Mouse (Mus musculus) kidney, postnatal 0 days (tissue): ENCODE measurements around the gene Matn1. TPM values are rescaled to one million over a fixed set of nuclear protein-coding genes. Genes with fewer than 3 reads are reported as not detected.

ENCODE experiments used
- ATAC-seq: fragments of 200-750 bp; cut with Nextera tagmentation; replicated peaks from 2 replicates; pipeline ENCODE4 v1.8.0; 2017; ENCODE audit warnings: low read depth, moderate number of reproducible peaks, moderate TSS enrichment, moderate library complexity; ENCODE audit not compliant: low FRiP score
- DNase-seq: peaks from one replicate; pipeline ENCODE4 v3.0.0-alpha.2; 2016; ENCODE audit warnings: low spot score
- H3K27ac ChIP-seq: fragments of 300-500 bp; sonication (generic); 2 replicates; pipeline ENCODE4 v1.5.1; 2014; ENCODE audit warnings: mild to moderate bottlenecking
- H3K27me3 ChIP-seq: fragments of 300-500 bp; sonication (generic); 2 replicates; pipeline ENCODE4 v1.6.1; 2014; ENCODE audit warnings: low read length, mixed read lengths; ENCODE audit not compliant: insufficient read depth
- H3K36me3 ChIP-seq: fragments of 300-500 bp; sonication (generic); 2 replicates; pipeline ENCODE4 v1.6.1; 2014; ENCODE audit warnings: low read length, mixed read lengths; ENCODE audit not compliant: insufficient read depth
- H3K4me1 ChIP-seq: fragments of 300-500 bp; sonication (generic); replicated peaks from 2 replicates; pipeline ENCODE4 v1.6.1; 2014; ENCODE audit warnings: antibody characterized with exemption, low read length, mixed read lengths; ENCODE audit not compliant: insufficient read depth
- H3K4me2 ChIP-seq: fragments of 300-500 bp; sonication (generic); 2 replicates; pipeline ENCODE4 v1.6.1; 2014; ENCODE audit warnings: mild to moderate bottlenecking, low read length, moderate library complexity, mixed read lengths
- H3K4me3 ChIP-seq: fragments of 300-500 bp; sonication (generic); replicated peaks from 2 replicates; pipeline ENCODE4 v1.5.1; 2014; ENCODE audit warnings: low read depth, low read length
- H3K9ac ChIP-seq: fragments of 300-500 bp; sonication (generic); 2 replicates; pipeline ENCODE4 v1.6.1; 2014; ENCODE audit warnings: low read depth, low read length
- H3K9me3 ChIP-seq: fragments of 300-500 bp; sonication (generic); replicated peaks from 2 replicates; pipeline ENCODE4 v1.6.1; 2016; ENCODE audit warnings: low read length, inconsistent platforms, mixed read lengths
- CTCF ChIP-seq: IDR thresholded peaks from 2 replicates; pipeline ENCODE4 v1.5.1; 2016; ENCODE audit warnings: antibody characterized with exemption, low read depth, mild to moderate bottlenecking, moderate library complexity
- WGBS: fragments of 180-500 bp; shearing (Covaris S2); extraction: QIAGEN DNeasy Blood & Tissue Kit; methylation state at CpG from one replicate; pipeline ENCODE4 v1.1.7; 2014; 5-methylcytosine and 5-hydroxymethylcytosine counted together
- polyA plus RNA-seq: library from polyadenylated mRNA; unstranded; fragments of >200 nt; fragmentation: Nextera tagmentation; extraction: Ambion mirVana; gene quantifications from 2 replicates; pipeline ENCODE4 v1.2.1, GENCODE M21; 2015

The Matn1 gene
- polyA plus RNA-seq, 1 experiment from 2014 or later = 0.29 TPM

DNA sequence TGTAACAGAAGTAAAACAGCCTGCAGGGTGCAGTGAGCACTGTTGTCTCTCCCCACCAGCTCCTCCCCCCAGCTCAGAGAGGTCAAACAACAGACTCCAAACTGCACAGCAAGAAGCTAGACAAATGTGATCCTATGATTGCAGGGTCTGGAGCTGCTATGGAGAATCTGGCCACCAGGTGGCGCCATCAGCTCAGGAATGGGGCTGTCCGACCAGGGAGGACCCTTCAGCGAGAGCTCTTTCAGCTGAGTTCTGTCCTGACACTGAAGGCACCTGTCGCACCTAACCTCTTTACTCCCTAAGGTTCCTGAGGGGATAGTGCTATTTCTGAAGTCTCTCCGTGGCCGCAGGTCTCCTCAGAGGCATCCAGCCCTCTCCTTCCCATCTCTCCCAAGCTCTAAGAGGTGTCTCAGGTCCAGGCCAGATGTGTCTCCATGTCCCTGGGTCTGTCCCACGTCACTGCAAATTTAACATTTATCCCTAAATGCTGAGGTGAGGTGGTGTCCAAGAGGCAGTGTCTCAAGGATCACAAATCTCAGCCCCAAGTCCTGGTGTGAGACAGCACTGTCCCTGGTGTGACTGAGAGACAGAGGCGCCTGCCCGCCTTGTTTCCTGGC lies 16.0 kb downstream of the Matn1 start:
- WGBS = 27% methylated on average over 9 of the region's 9 CpGs
- Histone ChIP-seq H3K27me3 (no peaks in the 10 kb centered on the region), H3K4me1 (no peaks in the 10 kb centered on the region), H3K4me3 (no peak overlapping the region), H3K36me3 (no peaks in the 10 kb centered on the region), H3K4me2 (no peak overlapping the region), H3K9me3 (no peaks in the 10 kb centered on the region), H3K27ac (no peak overlapping the region), H3K9ac (no peak overlapping the region)
- no peak for ATAC-seq
- peak; percentile 78 for DNase-seq
- peak; percentile 98 for TF ChIP-seq CTCF

GRCm38 (mm10) chr4:130971278-130971677 lies 27.1 kb downstream of the Matn1 start:
- H3K36me3 ChIP-seq = no peaks in the 10 kb centered on the region
- no peak overlapping the region for H3K4me2 ChIP-seq
- DNase-seq = no peak
- no peak overlapping the region for H3K9ac ChIP-seq
- no peak overlapping the region for H3K4me3 ChIP-seq
- no peak overlapping the region for H3K27ac ChIP-seq
- no peak for TF ChIP-seq CTCF
- WGBS = 97% methylated on average over 1 of the region's 1 CpGs
- ATAC-seq = no peak
- no peaks in the 10 kb centered on the region for H3K4me1 ChIP-seq
- H3K27me3 ChIP-seq = no peaks in the 10 kb centered on the region
- H3K9me3 ChIP-seq = no peaks in the 10 kb centered on the region

DNA sequence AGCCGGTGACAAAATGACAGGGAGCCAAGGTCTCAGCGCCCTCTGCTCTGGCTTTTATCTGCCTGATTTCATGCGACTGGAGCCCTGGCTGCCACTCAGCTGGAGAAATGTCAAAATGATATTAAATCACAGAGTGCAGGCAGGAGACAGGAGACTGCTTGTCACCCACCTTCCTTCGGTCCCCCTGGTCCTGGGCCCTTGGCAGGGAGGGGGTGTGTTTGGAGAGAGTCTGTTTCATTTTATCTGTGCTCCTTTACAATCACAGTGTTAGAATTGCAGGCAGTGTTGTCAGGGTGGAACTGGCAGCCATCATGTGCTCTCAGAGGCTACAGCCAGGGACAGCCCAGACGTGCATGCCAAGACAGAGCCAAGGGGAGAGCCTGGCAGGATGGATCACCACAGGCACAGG lies 28.2 kb downstream of the Matn1 start:
- WGBS = 78% methylated on average over 5 of the region's 5 CpGs
- no peaks in the 10 kb centered on the region for H3K27me3 ChIP-seq
- H3K9me3 ChIP-seq = no peaks in the 10 kb centered on the region
- H3K9ac ChIP-seq = no peak overlapping the region
- ATAC-seq = no peak
- DNase-seq = no peak
- no peaks in the 10 kb centered on the region for H3K4me1 ChIP-seq
- no peak overlapping the region for H3K27ac ChIP-seq
- TF ChIP-seq CTCF = no peak
- H3K4me2 ChIP-seq = no peak overlapping the region
- H3K36me3 ChIP-seq = no peaks in the 10 kb centered on the region
- no peak overlapping the region for H3K4me3 ChIP-seq

GRCm38 (mm10) chr4:130973332-130974263 lies 29.4 kb downstream of the Matn1 start:
- Histone ChIP-seq H3K9me3 (no peaks in the 10 kb centered on the region), H3K27me3 (no peaks in the 10 kb centered on the region), H3K36me3 (no peaks in the 10 kb centered on the region), H3K4me2 (no peak overlapping the region), H3K27ac (no peak overlapping the region), H3K9ac (no peak overlapping the region), H3K4me3 (no peak overlapping the region), H3K4me1 (no peaks in the 10 kb centered on the region)
- TF ChIP-seq CTCF = no peak
- DNase-seq = no peak
- no peak for ATAC-seq
- WGBS = 72% methylated on average over 19 of the region's 19 CpGs

DNA sequence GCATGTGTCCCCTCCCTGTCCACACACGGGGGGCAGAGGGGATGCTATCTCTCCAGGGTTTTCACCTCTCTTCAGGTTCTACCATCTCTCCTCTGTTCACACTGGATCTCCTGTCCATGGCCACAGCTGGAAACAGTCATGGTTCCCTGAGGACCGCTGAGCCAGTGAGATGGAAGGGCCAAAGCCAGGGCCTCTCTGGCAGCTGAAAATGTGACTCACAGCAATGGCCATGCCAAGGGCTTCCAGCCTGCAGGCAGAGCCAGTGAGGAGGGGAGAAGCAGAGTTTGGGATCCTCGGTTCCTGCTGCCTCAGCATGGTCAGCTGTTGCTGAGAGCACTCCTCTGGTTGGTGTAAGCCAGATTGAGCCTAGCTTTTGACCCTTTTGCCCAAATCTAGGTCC lies 34.8 kb downstream of the Matn1 start:
- WGBS = 67% methylated on average over 3 of the region's 3 CpGs
- no peak for TF ChIP-seq CTCF

DNA sequence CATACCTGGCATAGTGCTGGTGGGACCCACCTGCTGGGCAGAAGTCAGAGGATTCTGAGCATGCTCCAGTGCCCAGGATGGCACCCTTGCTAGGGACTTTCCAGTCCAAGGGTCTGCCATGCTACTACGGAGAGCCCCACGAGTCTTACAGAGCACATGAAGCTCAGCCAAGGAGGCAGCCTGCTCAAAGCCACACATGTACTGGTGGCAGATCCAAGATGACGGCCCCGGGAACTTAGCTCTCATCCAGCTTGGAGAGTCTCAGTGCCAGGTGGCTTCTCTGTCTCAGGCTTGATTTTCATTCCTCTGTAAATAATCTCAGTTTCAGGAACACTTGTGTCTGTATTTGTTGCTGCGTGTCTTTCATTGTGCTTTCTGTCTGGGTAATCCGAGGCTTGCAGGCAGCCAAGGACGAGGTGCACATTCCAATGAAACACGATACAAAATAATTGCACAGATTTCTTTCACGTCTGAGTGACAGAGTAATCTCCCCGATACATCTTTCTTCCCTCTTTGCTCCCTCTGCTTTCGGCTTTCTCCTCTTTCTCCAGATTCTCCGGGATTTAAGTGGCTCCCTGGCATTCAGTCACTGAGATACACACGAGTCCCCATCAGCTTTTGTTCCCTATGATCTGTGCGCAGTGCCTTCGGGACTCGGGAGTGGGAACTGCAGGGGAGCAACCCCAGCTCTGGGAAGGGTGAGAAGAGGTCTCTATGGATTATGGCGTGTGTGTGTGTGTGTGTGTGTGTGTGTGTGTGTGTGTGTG lies 40.4 kb downstream of the Matn1 start:
- Histone ChIP-seq H3K9me3 (no peaks in the 10 kb centered on the region), H3K27me3 (no peaks in the 10 kb centered on the region), H3K36me3 (no peaks in the 10 kb centered on the region), H3K4me3 (no peak overlapping the region), H3K9ac (no peak overlapping the region), H3K4me2 (no peak overlapping the region), H3K27ac (no peak overlapping the region), H3K4me1 (no peaks in the 10 kb centered on the region)
- ATAC-seq (no peak), DNase-seq (peak; percentile 10)
- TF ChIP-seq CTCF = no peak
- 46% methylated on average over 17 of the region's 17 CpGs for WGBS

More for the DNA sequence above, 34.8 kb downstream of the Matn1 start:
- H3K36me3 ChIP-seq = no peaks in the 10 kb centered on the region
- ATAC-seq = no peak
- H3K27ac ChIP-seq = no peak overlapping the region
- DNase-seq = no peak
- no peaks in the 10 kb centered on the region for H3K27me3 ChIP-seq
- H3K4me1 ChIP-seq = no peaks in the 10 kb centered on the region
- H3K9me3 ChIP-seq = no peaks in the 10 kb centered on the region
- H3K4me3 ChIP-seq = no peak overlapping the region
- no peak overlapping the region for H3K4me2 ChIP-seq
- H3K9ac ChIP-seq = no peak overlapping the region
